In the genomic region with DNA sequence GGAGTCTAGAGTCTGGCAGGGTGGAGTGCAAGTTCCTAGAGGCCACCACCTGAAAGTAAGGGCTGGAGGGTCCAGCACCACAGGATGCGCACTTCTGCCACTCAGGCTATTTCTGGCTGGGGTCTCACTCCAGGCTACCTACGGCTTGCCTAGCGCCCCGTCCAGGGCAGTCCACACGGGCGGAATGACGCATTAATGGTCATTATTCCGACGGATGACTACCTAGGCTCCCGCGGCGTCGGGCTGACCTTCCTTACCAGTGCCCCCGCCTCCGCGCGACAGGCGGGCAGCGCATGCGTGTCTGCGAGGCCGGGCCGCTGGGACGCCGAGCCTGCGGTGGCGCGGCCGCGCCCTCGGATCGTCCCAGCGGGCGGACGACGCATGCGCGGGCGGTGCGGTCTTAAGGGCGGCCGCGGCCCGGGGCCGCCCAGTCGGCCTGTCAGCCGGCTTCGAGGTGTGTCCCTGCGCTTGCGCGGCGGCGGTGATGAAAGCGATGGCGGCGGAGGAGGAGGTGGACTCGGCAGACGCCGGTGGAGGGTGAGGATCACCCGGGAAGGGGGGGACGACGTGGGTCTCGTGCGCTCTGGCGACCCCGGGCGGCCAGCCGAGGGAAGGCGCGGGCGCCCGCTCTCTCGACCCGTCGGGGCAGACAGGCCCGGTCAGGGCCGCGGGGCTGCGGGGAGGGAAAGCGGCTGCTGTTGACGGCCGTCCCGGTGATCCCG, we compare ENCODE assay signal across 8 mouse cellular contexts. TPM values are rescaled to one million over a fixed set of nuclear protein-coding genes. Genes with fewer than 3 reads are reported as not detected.
DNase-seq lines count a peak whose midpoint lies in the region; ATAC-seq and TF ChIP-seq lines count a peak whose summit lies in the region.

Abhd5 (plus strand) TSS at position 306 of the 722 bp plus-strand sequence.

- under 1% methylated on average over 70 of the region's 84 CpGs for WGBS in forebrain, embryonic 14.5 days
- WGBS in neural tube, embryonic 15.5 days = 0% methylated on average over 79 of the region's 84 CpGs

- no peak within 1 kb of the TSS for H3K27ac ChIP-seq in ES-Bruce4 (ENCODE audit: insufficient read depth, low read length)
- peak within 1 kb of the TSS; percentile 52 for H3K27ac ChIP-seq in forebrain, embryonic 14.5 days (ENCODE audit: low read depth, low read length)
- peak within 1 kb of the TSS; percentile 81 for H3K27ac ChIP-seq in neural tube, embryonic 15.5 days (replicated peaks)

- intact Hi-C loops in heart, postnatal 14 days (cut with DNase I) = no loop called here

- H3K4me2 ChIP-seq in forebrain, embryonic 14.5 days (ENCODE audit: low read length) = peak within 1 kb of the TSS; percentile 59
- H3K4me2 ChIP-seq in neural tube, embryonic 15.5 days = peak within 1 kb of the TSS; percentile 63

- H3K9ac ChIP-seq in ES-Bruce4 (ENCODE audit: low read depth, poor library complexity, severe bottlenecking) = peak within 1 kb of the TSS; percentile 78
- H3K9ac ChIP-seq in forebrain, embryonic 14.5 days (ENCODE audit: low read length) = peak within 1 kb of the TSS; percentile 77
- peak within 1 kb of the TSS; percentile 72 for H3K9ac ChIP-seq in neural tube, embryonic 15.5 days (replicated peaks)

- H3K36me3 ChIP-seq in ES-Bruce4 (ENCODE audit: control insufficient read depth, insufficient read depth, low read length, poor library complexity, severe bottlenecking) = no peaks in the 10 kb centered on the region
- H3K36me3 ChIP-seq in forebrain, embryonic 14.5 days (ENCODE audit: control insufficient read depth, insufficient read depth, low read length) = no peaks in the 10 kb centered on the region
- H3K36me3 ChIP-seq in neural tube, embryonic 15.5 days = no peaks in the 10 kb centered on the region

- peak; percentile 96 for ATAC-seq in cerebellum, adult (ENCODE audit: insufficient number of reproducible peaks, low FRiP score, low TSS enrichment)
- ATAC-seq in forebrain, embryonic 14.5 days = peak; percentile 98
- ATAC-seq in neural tube, embryonic 15.5 days (ENCODE audit: low FRiP score) = peak; percentile 97

- no peaks in the 10 kb centered on the region for H3K9me3 ChIP-seq in ES-Bruce4 (replicated peaks; ENCODE audit: control insufficient read depth, insufficient read depth, low read length, poor library complexity, severe bottlenecking)
- H3K9me3 ChIP-seq in forebrain, embryonic 14.5 days (replicated peaks; ENCODE audit: control insufficient read depth, low read length) = no peaks in the 10 kb centered on the region
- H3K9me3 ChIP-seq in neural tube, embryonic 15.5 days (replicated peaks) = no peaks in the 10 kb centered on the region

- TF ChIP-seq EP300 in ES-Bruce4 (IDR thresholded peaks at IDR 0.05; ENCODE audit: insufficient read depth, low read depth, low read length) = no peak

- H3K4me3 ChIP-seq in ES-Bruce4 (ENCODE audit: low read depth, low read length) = peak within 1 kb of the TSS; percentile 81
- H3K4me3 ChIP-seq in forebrain, embryonic 14.5 days (ENCODE audit: low read depth, low read length) = peak within 1 kb of the TSS; percentile 63
- peak within 1 kb of the TSS; percentile 52 for H3K4me3 ChIP-seq in neural tube, embryonic 15.5 days (replicated peaks)

- H3K27me3 ChIP-seq in ES-Bruce4 (ENCODE audit: control insufficient read depth, insufficient read depth, low read length, poor library complexity, severe bottlenecking) = 0 out of 2 replicates have a peak, but pooled peaks cover 3% of the 10 kb centered on the region
- H3K27me3 ChIP-seq in forebrain, embryonic 14.5 days (replicated peaks; ENCODE audit: control insufficient read depth, insufficient read depth, low read length) = no peaks in the 10 kb centered on the region; the same call in 1 of the 2 replicates
- H3K27me3 ChIP-seq in neural tube, embryonic 15.5 days (replicated peaks) = no peaks in the 10 kb centered on the region

- H3K4me1 ChIP-seq in ES-Bruce4 (ENCODE audit: control insufficient read depth, insufficient read depth, low read length) = no peaks in the 10 kb centered on the region
- no peaks in the 10 kb centered on the region for H3K4me1 ChIP-seq in forebrain, embryonic 14.5 days (ENCODE audit: control insufficient read depth, insufficient read depth, low read length)
- peaks cover 15% of the 10 kb centered on the region for H3K4me1 ChIP-seq in neural tube, embryonic 15.5 days

- no peak for TF ChIP-seq POLR2A in ES-Bruce4 (IDR thresholded peaks at IDR 0.05; ENCODE audit: insufficient read depth, low read length)

- DNase-seq in forebrain, embryonic 14.5 days (ENCODE audit: low spot score) = peak; percentile 95
- DNase-seq in heart, postnatal 14 days = peak; percentile 98 to 99
- DNase-seq in layer of hippocampus, adult 11-12 months (ENCODE audit: low spot score) = peak; percentile 92
- peak; percentile 96 to 97 for DNase-seq in lung, adult 18-20 months
- peak; percentile 94 for DNase-seq in testis, postnatal 14 days (ENCODE audit: low spot score)

- no peak for TF ChIP-seq CTCF in ES-Bruce4 (IDR thresholded peaks at IDR 0.05; ENCODE audit: low read depth, low read length)

RNA-seq across cellular contexts. Expression of gene Abhd5, which starts in this region (rescaled TPM):
- polyA plus RNA-seq in ES-Bruce4 (2011; ENCODE audit: insufficient read depth, insufficient read length, low read depth, missing spikeins) = 28.4 and 30.5 TPM in 2 replicates
- polyA plus RNA-seq in forebrain, embryonic 14.5 days (2014; fragmentation: Nextera tagmentation; extraction: Ambion mirVana) = 26.9 and 29.9 TPM in 2 replicates
- total RNA-seq in heart, postnatal 14 days (2021) = 10 to 100 TPM; 54.4 to 58.9 TPM
- 25.9 and 27.6 TPM in 2 replicates for polyA plus RNA-seq in neural tube, embryonic 15.5 days (2015; fragmentation: Nextera tagmentation; extraction: Ambion mirVana)
